Mouse (Mus musculus) stomach, postnatal 0 days (tissue): ENCODE measurements at regions not wholly inside any gene's neighbourhood (a gene's known extent, or its start where the extent isn't known, plus 50 kb on each side); places are given as distances from the start of the nearest gene placed in this dataset.

Experiments used
- CTCF ChIP-seq: IDR thresholded peaks from 2 replicates; pipeline ENCODE4 v1.5.1; 2016; ENCODE audit warnings: antibody characterized with exemption, low read depth, mild to moderate bottlenecking, moderate library complexity
- EP300 ChIP-seq: optimal IDR thresholded peaks from 2 replicates; pipeline ENCODE3; 2016; ENCODE audit warnings: antibody characterized with exemption

DNA sequence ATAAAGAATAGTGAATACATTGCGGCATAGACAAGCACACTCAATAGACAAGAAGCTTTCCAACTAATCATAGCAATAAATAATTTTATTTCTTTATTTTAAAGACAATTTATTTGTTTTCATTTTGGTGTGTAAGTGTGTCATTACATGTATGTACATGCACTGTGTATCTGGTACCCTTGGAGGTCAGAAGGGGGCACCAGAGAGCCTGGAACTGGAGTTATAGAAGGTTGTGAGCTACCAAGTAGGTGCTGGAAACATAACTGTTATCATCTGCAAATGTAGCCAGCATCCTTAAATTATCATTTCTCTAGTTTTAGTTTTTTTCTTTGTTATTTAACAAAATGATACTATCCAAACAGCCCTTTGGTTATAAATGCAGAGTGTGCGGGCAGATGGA lies 151.2 kb upstream of the Map3k1 start:
- peak; percentile 38 for TF ChIP-seq CTCF
- TF ChIP-seq EP300, result no peak
